Mouse (Mus musculus) erythroblast, embryonic 14.5 days (primary cell): Measurements from ENCODE around the gene Ofd1.

Source experiments
- GATA1 ChIP-seq: IDR thresholded peaks from 2 replicates; pipeline ENCODE4 v1.6.1; 2012; ENCODE audit warnings: low read length, inconsistent platforms, mixed read lengths
- TAL1 ChIP-seq: IDR thresholded peaks from 3 replicates; pipeline ENCODE4 v1.6.1; 2012; ENCODE audit warnings: low read length, inconsistent platforms, mixed read lengths

GRCm38 (mm10) chrX:166348086-166348485 is 92.4 kb downstream of the Ofd1 start:
- TF ChIP-seq TAL1 = no peak
- TF ChIP-seq GATA1 = no peak
